Mouse (Mus musculus) right cerebral cortex, adult 18-20 months (tissue): Measurements from ENCODE around the gene Azin2.
A peak's percentile ranks its signal among the peaks of the same experiment; 100 is the strongest.

ENCODE experiments used
- DNase-seq: peaks from one replicate; pipeline ENCODE4 v3.0.0; 2022; ENCODE audit warnings: mixed read lengths

Gene Azin2

GRCm38 (mm10) chr4:128892188-128892587 is 70.1 kb downstream of the Azin2 start:
- no peak for DNase-seq

- no peak for DNase-seq
Observed at GRCm38 (mm10) chr4:128891746-128892145, 70.5 kb downstream of the Azin2 start.

- peak; percentile 77 for DNase-seq
Observed at GRCm38 (mm10) chr4:128891157-128891556, 71.1 kb downstream of the Azin2 start.

- DNase-seq = no peak
Observed at GRCm38 (mm10) chr4:128889752-128890630, 72.3 kb downstream of the Azin2 start.

GRCm38 (mm10) chr4:128888436-128888990 is 73.7 kb downstream of the Azin2 start:
- DNase-seq = no peak

GRCm38 (mm10) chr4:128887641-128888091 is 74.6 kb downstream of the Azin2 start:
- no peak for DNase-seq

GRCm38 (mm10) chr4:128887026-128887425 is 75.2 kb downstream of the Azin2 start:
- DNase-seq = no peak

GRCm38 (mm10) chr4:128886571-128886970 is 75.7 kb downstream of the Azin2 start:
- no peak for DNase-seq

GRCm38 (mm10) chr4:128885540-128885939 is 76.7 kb downstream of the Azin2 start:
- DNase-seq = no peak

- DNase-seq = no peak
Observed at GRCm38 (mm10) chr4:128884711-128885095, 77.5 kb downstream of the Azin2 start.

GRCm38 (mm10) chr4:128883801-128884710 is 78.2 kb downstream of the Azin2 start:
- peak; percentile 40 for DNase-seq

- peak; percentile 70 for DNase-seq
Observed at GRCm38 (mm10) chr4:128883379-128883781, 78.9 kb downstream of the Azin2 start, which contains the start of gene Trim62. Gene Trim62 (plus strand): TSS chr4:128883580.
